Mouse (Mus musculus): Measurements from ENCODE around the gene Dlg2.

The Dlg2 gene

GRCm38 (mm10) chr7:91442447-91443376 is 966.2 kb downstream of the Dlg2 start:
- peak; percentile 1 for DNase-seq (ENCODE audit: low read depth, low spot score)

- no peak for DNase-seq (ENCODE audit: low read depth, low spot score)
Observed at GRCm38 (mm10) chr7:91443377-91443714, 966.9 kb downstream of the Dlg2 start.

GRCm38 (mm10) chr7:91443913-91444312 is 967.4 kb downstream of the Dlg2 start:
- DNase-seq (ENCODE audit: low read depth, low spot score): no peak

- DNase-seq (ENCODE audit: low read depth, low spot score): no peak
Observed at GRCm38 (mm10) chr7:91444728-91445127, 968.3 kb downstream of the Dlg2 start.

GRCm38 (mm10) chr7:91456796-91457195 is 980.3 kb downstream of the Dlg2 start:
- no peak for DNase-seq (ENCODE audit: low read depth, low spot score)

- DNase-seq (ENCODE audit: low read depth, low spot score): peak; percentile 59
Observed at GRCm38 (mm10) chr7:91457207-91457606, 980.7 kb downstream of the Dlg2 start.

GRCm38 (mm10) chr7:91461352-91461751 is 984.9 kb downstream of the Dlg2 start:
- DNase-seq (ENCODE audit: low read depth, low spot score): no peak

- DNase-seq (ENCODE audit: low read depth, low spot score): no peak
Observed at GRCm38 (mm10) chr7:91463256-91463655, 986.8 kb downstream of the Dlg2 start.

- no peak for DNase-seq (ENCODE audit: low read depth, low spot score)
Observed at GRCm38 (mm10) chr7:91467061-91467460, 990.6 kb downstream of the Dlg2 start.

GRCm38 (mm10) chr7:91479145-91479544 is 1002.7 kb downstream of the Dlg2 start:
- no peak for DNase-seq (ENCODE audit: low read depth, low spot score)

GRCm38 (mm10) chr7:91481574-91482197 is 1005.2 kb downstream of the Dlg2 start:
- DNase-seq (ENCODE audit: low read depth, low spot score): no peak

- DNase-seq (ENCODE audit: low read depth, low spot score): no peak
Observed at GRCm38 (mm10) chr7:91493234-91493633, 1016.8 kb downstream of the Dlg2 start.

GRCm38 (mm10) chr7:91495526-91495925 is 1019.1 kb downstream of the Dlg2 start:
- DNase-seq (ENCODE audit: low read depth, low spot score): peak; percentile 1

- no peak for DNase-seq (ENCODE audit: low read depth, low spot score)
Observed at GRCm38 (mm10) chr7:91511119-91511518, 1034.6 kb downstream of the Dlg2 start.

GRCm38 (mm10) chr7:91514445-91514844 is 1038.0 kb downstream of the Dlg2 start:
- DNase-seq (ENCODE audit: low read depth, low spot score): no peak

- DNase-seq (ENCODE audit: low read depth, low spot score): no peak
Observed at GRCm38 (mm10) chr7:91516225-91516624, 1039.8 kb downstream of the Dlg2 start.

- no peak for DNase-seq (ENCODE audit: low read depth, low spot score)
Observed at GRCm38 (mm10) chr7:91525859-91526258, 1049.4 kb downstream of the Dlg2 start.

- peak; percentile 52 for DNase-seq (ENCODE audit: low read depth, low spot score)
Observed at GRCm38 (mm10) chr7:91542597-91543285, 1066.3 kb downstream of the Dlg2 start.

- no peak for DNase-seq (ENCODE audit: low read depth, low spot score)
Observed at GRCm38 (mm10) chr7:91543286-91543650, 1066.8 kb downstream of the Dlg2 start.

GRCm38 (mm10) chr7:91544600-91544999 is 1068.1 kb downstream of the Dlg2 start:
- DNase-seq (ENCODE audit: low read depth, low spot score): no peak

- DNase-seq (ENCODE audit: low read depth, low spot score): no peak
Observed at GRCm38 (mm10) chr7:91548796-91549195, 1072.3 kb downstream of the Dlg2 start.

GRCm38 (mm10) chr7:91557582-91557981 is 1081.1 kb downstream of the Dlg2 start:
- DNase-seq (ENCODE audit: low read depth, low spot score): no peak

Measured in ZHBTc4 (cell line).